Mouse (Mus musculus) urinary bladder, adult 18-20 months (tissue): ENCODE data around the gene Rhcg.

Experiments
- DNase-seq, 2 experiments: peaks; one replicate each; pipeline ENCODE4 v3.0.0; 2022; ENCODE audit warnings: low spot score in 2 of 2, mixed read lengths in 2 of 2

Gene Rhcg

GRCm38 (mm10) chr7:79552702-79553101 lies 64.8 kb downstream of the Rhcg start:
- no peak for DNase-seq

DNA sequence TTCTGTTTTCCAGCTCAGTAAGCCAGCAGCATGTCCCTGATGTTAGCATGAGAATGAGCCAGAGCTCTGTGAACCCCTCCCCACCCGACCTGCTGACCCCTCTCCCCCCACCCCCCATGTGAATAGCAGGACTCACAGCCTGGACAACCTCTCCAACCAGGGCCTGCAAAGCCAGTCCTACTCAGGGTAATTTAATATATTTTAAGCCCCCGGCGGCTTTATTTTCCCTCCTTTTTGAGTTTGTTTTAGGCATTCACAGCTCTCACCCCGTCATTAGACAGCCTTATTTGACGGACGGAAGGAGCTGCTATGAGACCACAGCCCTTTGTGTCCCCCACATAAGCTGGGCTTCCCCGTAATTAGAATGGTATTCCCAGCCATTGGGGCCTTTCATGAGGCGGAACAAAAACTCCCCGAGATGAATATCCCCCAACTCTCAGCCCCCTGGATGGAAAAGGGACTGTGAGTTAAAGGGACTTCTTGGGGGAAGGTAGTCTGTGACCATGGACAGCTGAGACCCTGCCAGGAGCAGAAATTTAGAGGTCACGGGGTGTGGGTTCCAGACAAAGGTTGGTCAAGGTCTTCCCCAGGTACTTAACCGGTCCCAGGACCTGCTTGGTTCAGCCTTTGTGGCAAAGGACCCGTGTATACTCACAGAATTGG lies 68.4 kb downstream of the Rhcg start:
- no peak for DNase-seq

- DNase-seq, result peak; percentile 55 to 65
Measured at GRCm38 (mm10) chr7:79547092-79547491, 70.4 kb downstream of the Rhcg start.

- no peak for DNase-seq
Measured at GRCm38 (mm10) chr7:79545066-79545400, 72.4 kb downstream of the Rhcg start.

- DNase-seq, result no peak
Measured at GRCm38 (mm10) chr7:79544281-79545065, 73.0 kb downstream of the Rhcg start.
